Mouse (Mus musculus): ENCODE data around the gene Ralgps2. TPM values are rescaled to one million over a fixed set of nuclear protein-coding genes. Genes with fewer than 3 reads are reported as not detected.

The Ralgps2 gene
- polyA plus RNA-seq, 1 experiment from 2014 or later = 99.5 TPM

GRCm38 (mm10) chr1:156978656-156979055 lies 39.2 kb upstream of the Ralgps2 start:
- Histone ChIP-seq H3K27ac (ENCODE audit: low read depth, low read length) (no peak overlapping the region), H3K4me3 (ENCODE audit: low read depth, low read length) (no peak overlapping the region), H3K36me3 (ENCODE audit: control insufficient read depth, insufficient read depth, low read length) (no peaks in the 10 kb centered on the region), H3K4me2 (ENCODE audit: low read depth, low read length) (no peak overlapping the region), H3K4me1 (ENCODE audit: control insufficient read depth, insufficient read depth, low read length) (no peaks in the 10 kb centered on the region), H3K9me3 (ENCODE audit: control insufficient read depth, low read length) (no peaks in the 10 kb centered on the region), H3K9ac (replicated peaks; ENCODE audit: low read depth, low read length) (no peak overlapping the region), H3K27me3 (ENCODE audit: control insufficient read depth, insufficient read depth, low read length) (no peaks in the 10 kb centered on the region)
- WGBS = 96% methylated on average over 7 of the region's 7 CpGs
- no peak for ATAC-seq (ENCODE audit: low read depth)

- Histone ChIP-seq H3K4me3 (ENCODE audit: low read depth, low read length) (no peak overlapping the region), H3K27ac (ENCODE audit: low read depth, low read length) (no peak overlapping the region), H3K4me2 (ENCODE audit: low read depth, low read length) (no peak overlapping the region), H3K9ac (replicated peaks; ENCODE audit: low read depth, low read length) (no peak overlapping the region), H3K27me3 (ENCODE audit: control insufficient read depth, insufficient read depth, low read length) (no peaks in the 10 kb centered on the region), H3K36me3 (ENCODE audit: control insufficient read depth, insufficient read depth, low read length) (no peaks in the 10 kb centered on the region), H3K4me1 (ENCODE audit: control insufficient read depth, insufficient read depth, low read length) (no peaks in the 10 kb centered on the region), H3K9me3 (ENCODE audit: control insufficient read depth, low read length) (no peaks in the 10 kb centered on the region)
- no peak for ATAC-seq (ENCODE audit: low read depth)
- 79% methylated on average over 6 of the region's 6 CpGs for WGBS
These were observed 34.4 kb upstream of the Ralgps2 start for GRCm38 (mm10) chr1:156973857-156974256.

GRCm38 (mm10) chr1:156972391-156972790 lies 33.0 kb upstream of the Ralgps2 start:
- Histone ChIP-seq H3K4me3 (ENCODE audit: low read depth, low read length) (no peak overlapping the region), H3K27me3 (ENCODE audit: control insufficient read depth, insufficient read depth, low read length) (no peaks in the 10 kb centered on the region), H3K27ac (ENCODE audit: low read depth, low read length) (no peak overlapping the region), H3K36me3 (ENCODE audit: control insufficient read depth, insufficient read depth, low read length) (no peaks in the 10 kb centered on the region), H3K4me2 (ENCODE audit: low read depth, low read length) (no peak overlapping the region), H3K9ac (replicated peaks; ENCODE audit: low read depth, low read length) (no peak overlapping the region), H3K4me1 (ENCODE audit: control insufficient read depth, insufficient read depth, low read length) (no peaks in the 10 kb centered on the region), H3K9me3 (ENCODE audit: control insufficient read depth, low read length) (no peaks in the 10 kb centered on the region)
- 93% methylated on average over 4 of the region's 4 CpGs for WGBS
- no peak for ATAC-seq (ENCODE audit: low read depth)

GRCm38 (mm10) chr1:156971206-156971811 lies 31.9 kb upstream of the Ralgps2 start:
- ATAC-seq (ENCODE audit: low read depth) = no peak
- no peaks in the 10 kb centered on the region for H3K4me1 ChIP-seq (ENCODE audit: control insufficient read depth, insufficient read depth, low read length)
- H3K36me3 ChIP-seq (ENCODE audit: control insufficient read depth, insufficient read depth, low read length) = no peaks in the 10 kb centered on the region
- H3K4me2 ChIP-seq (ENCODE audit: low read depth, low read length) = no peak overlapping the region
- H3K9ac ChIP-seq (replicated peaks; ENCODE audit: low read depth, low read length) = no peak overlapping the region
- no peak overlapping the region for H3K27ac ChIP-seq (ENCODE audit: low read depth, low read length)
- no peak overlapping the region for H3K4me3 ChIP-seq (ENCODE audit: low read depth, low read length)
- H3K27me3 ChIP-seq (ENCODE audit: control insufficient read depth, insufficient read depth, low read length) = no peaks in the 10 kb centered on the region
- no peaks in the 10 kb centered on the region for H3K9me3 ChIP-seq (ENCODE audit: control insufficient read depth, low read length)
- WGBS = 95% methylated on average over 7 of the region's 7 CpGs

GRCm38 (mm10) chr1:156970641-156971040 lies 31.2 kb upstream of the Ralgps2 start:
- H3K27ac ChIP-seq (ENCODE audit: low read depth, low read length) = no peak overlapping the region
- ATAC-seq (ENCODE audit: low read depth) = no peak
- H3K4me2 ChIP-seq (ENCODE audit: low read depth, low read length) = no peak overlapping the region
- H3K9ac ChIP-seq (replicated peaks; ENCODE audit: low read depth, low read length) = no peak overlapping the region
- WGBS = 72% methylated on average over 6 of the region's 6 CpGs
- H3K9me3 ChIP-seq (ENCODE audit: control insufficient read depth, low read length) = no peaks in the 10 kb centered on the region
- no peaks in the 10 kb centered on the region for H3K27me3 ChIP-seq (ENCODE audit: control insufficient read depth, insufficient read depth, low read length)
- no peak overlapping the region for H3K4me3 ChIP-seq (ENCODE audit: low read depth, low read length)
- H3K36me3 ChIP-seq (ENCODE audit: control insufficient read depth, insufficient read depth, low read length) = no peaks in the 10 kb centered on the region
- H3K4me1 ChIP-seq (ENCODE audit: control insufficient read depth, insufficient read depth, low read length) = no peaks in the 10 kb centered on the region

GRCm38 (mm10) chr1:156968107-156968506 lies 28.7 kb upstream of the Ralgps2 start:
- Histone ChIP-seq H3K9ac (replicated peaks; ENCODE audit: low read depth, low read length) (no peak overlapping the region), H3K27me3 (ENCODE audit: control insufficient read depth, insufficient read depth, low read length) (no peaks in the 10 kb centered on the region), H3K9me3 (ENCODE audit: control insufficient read depth, low read length) (no peaks in the 10 kb centered on the region), H3K4me1 (ENCODE audit: control insufficient read depth, insufficient read depth, low read length) (no peaks in the 10 kb centered on the region), H3K4me2 (ENCODE audit: low read depth, low read length) (no peak overlapping the region), H3K36me3 (ENCODE audit: control insufficient read depth, insufficient read depth, low read length) (no peaks in the 10 kb centered on the region), H3K4me3 (ENCODE audit: low read depth, low read length) (no peak overlapping the region), H3K27ac (ENCODE audit: low read depth, low read length) (no peak overlapping the region)
- WGBS = 73% methylated on average over 7 of the region's 7 CpGs
- ATAC-seq (ENCODE audit: low read depth) = no peak

GRCm38 (mm10) chr1:156964586-156964932 lies 25.1 kb upstream of the Ralgps2 start:
- no peaks in the 10 kb centered on the region for H3K36me3 ChIP-seq (ENCODE audit: control insufficient read depth, insufficient read depth, low read length)

GRCm38 (mm10) chr1:156963871-156964585 lies 24.6 kb upstream of the Ralgps2 start:
- Histone ChIP-seq H3K9me3 (ENCODE audit: control insufficient read depth, low read length) (no peaks in the 10 kb centered on the region), H3K4me1 (ENCODE audit: control insufficient read depth, insufficient read depth, low read length) (no peaks in the 10 kb centered on the region), H3K36me3 (ENCODE audit: control insufficient read depth, insufficient read depth, low read length) (no peaks in the 10 kb centered on the region), H3K9ac (replicated peaks; ENCODE audit: low read depth, low read length) (no peak overlapping the region), H3K4me3 (ENCODE audit: low read depth, low read length) (no peak overlapping the region), H3K4me2 (ENCODE audit: low read depth, low read length) (no peak overlapping the region), H3K27me3 (ENCODE audit: control insufficient read depth, insufficient read depth, low read length) (no peaks in the 10 kb centered on the region), H3K27ac (ENCODE audit: low read depth, low read length) (no peak overlapping the region)
- ATAC-seq (ENCODE audit: low read depth) = no peak
- 30% methylated on average over 7 of the region's 7 CpGs for WGBS

More at GRCm38 (mm10) chr1:156964586-156964932, 25.1 kb upstream of the Ralgps2 start:
- Histone ChIP-seq H3K27me3 (ENCODE audit: control insufficient read depth, insufficient read depth, low read length) (no peaks in the 10 kb centered on the region), H3K4me1 (ENCODE audit: control insufficient read depth, insufficient read depth, low read length) (no peaks in the 10 kb centered on the region), H3K9me3 (ENCODE audit: control insufficient read depth, low read length) (no peaks in the 10 kb centered on the region), H3K4me2 (ENCODE audit: low read depth, low read length) (no peak overlapping the region), H3K4me3 (ENCODE audit: low read depth, low read length) (no peak overlapping the region), H3K27ac (ENCODE audit: low read depth, low read length) (no peak overlapping the region), H3K9ac (replicated peaks; ENCODE audit: low read depth, low read length) (no peak overlapping the region)
- no peak for ATAC-seq (ENCODE audit: low read depth)
- 77% methylated on average over 4 of the region's 4 CpGs for WGBS

- Histone ChIP-seq H3K27me3 (ENCODE audit: control insufficient read depth, insufficient read depth, low read length) (no peaks in the 10 kb centered on the region), H3K27ac (ENCODE audit: low read depth, low read length) (no peak overlapping the region), H3K9me3 (ENCODE audit: control insufficient read depth, low read length) (no peaks in the 10 kb centered on the region), H3K9ac (replicated peaks; ENCODE audit: low read depth, low read length) (no peak overlapping the region), H3K36me3 (ENCODE audit: control insufficient read depth, insufficient read depth, low read length) (no peaks in the 10 kb centered on the region), H3K4me1 (ENCODE audit: control insufficient read depth, insufficient read depth, low read length) (no peaks in the 10 kb centered on the region), H3K4me2 (ENCODE audit: low read depth, low read length) (no peak overlapping the region), H3K4me3 (ENCODE audit: low read depth, low read length) (no peak overlapping the region)
- ATAC-seq (ENCODE audit: low read depth) = no peak
- WGBS = 47% methylated on average over 8 of the region's 8 CpGs
These were observed 22.2 kb upstream of the Ralgps2 start for GRCm38 (mm10) chr1:156961481-156962265.

Measured in neural tube, embryonic 14.5 days (tissue).